Mouse (Mus musculus) ES-E14 (cell line): Measurements from ENCODE around the gene Trpv2. TPM values are rescaled to one million over a fixed set of nuclear protein-coding genes. Genes with fewer than 3 reads are reported as not detected.

Source experiments
- DNase-seq: peaks from one replicate; pipeline ENCODE4 v3.0.0-alpha.2; 2013; ENCODE audit warnings: low read depth, low spot score
- H3K27ac ChIP-seq: 2 replicates; pipeline ENCODE4 v1.5.1; 2012; ENCODE audit warnings: low read depth, mild to moderate bottlenecking, low read length, moderate library complexity, mixed read lengths; ENCODE audit not compliant: poor library complexity, insufficient read depth, severe bottlenecking
- H3K36me3 ChIP-seq: 2 replicates; pipeline ENCODE4 v1.6.1; 2012; ENCODE audit warnings: mild to moderate bottlenecking, low read length, moderate library complexity, mixed read lengths; ENCODE audit not compliant: control insufficient read depth, poor library complexity, insufficient read depth, severe bottlenecking
- H3K4me1 ChIP-seq, 2 experiments: fragments of 150-350 bp in 1 of 2; sonication (generic) in 1 of 2; 2 replicates each; pipeline ENCODE4 v1.6.1; 2012; ENCODE audit warnings: low read length in 2 of 2, mild to moderate bottlenecking in 1 of 2, mixed read lengths in 1 of 2; ENCODE audit not compliant: control insufficient read depth in 2 of 2, insufficient read depth in 2 of 2, poor library complexity in 1 of 2
- H3K4me3 ChIP-seq, 2 experiments: fragments of 150-350 bp in 1 of 2; sonication (generic) in 1 of 2; 2 replicates each; pipeline ENCODE4 v1.5.1; 2012; ENCODE audit warnings: low read length in 2 of 2, low read depth in 1 of 2, mild to moderate bottlenecking in 1 of 2, mixed read lengths in 1 of 2; ENCODE audit not compliant: insufficient read depth in 1 of 2, poor library complexity in 1 of 2, severe bottlenecking in 1 of 2
- H3K9ac ChIP-seq: 2 replicates; pipeline ENCODE4 v1.6.1; 2012; ENCODE audit warnings: low read depth, mild to moderate bottlenecking, low read length, mixed read lengths; ENCODE audit not compliant: poor library complexity, insufficient read depth, severe bottlenecking
- H3K9me3 ChIP-seq: fragments of 150-350 bp; sonication (generic); 2 replicates; pipeline ENCODE4 v1.6.1; 2012; ENCODE audit warnings: low read depth, mild to moderate bottlenecking, low read length; ENCODE audit not compliant: control insufficient read depth, insufficient read depth
- CHD2 ChIP-seq: IDR thresholded peaks from 2 replicates; pipeline ENCODE4 v1.6.1; 2014; ENCODE audit warnings: mild to moderate bottlenecking, low read depth, low read length, inconsistent platforms
- HCFC1 ChIP-seq: IDR thresholded peaks from 2 replicates; pipeline ENCODE4 v1.6.1; 2012; ENCODE audit warnings: low read length, inconsistent platforms, borderline replicate concordance; ENCODE audit not compliant: insufficient read depth
- MAFK ChIP-seq: IDR thresholded peaks from 2 replicates; pipeline ENCODE4 v1.6.1; 2014; ENCODE audit warnings: mild to moderate bottlenecking, low read depth, low read length, inconsistent platforms; ENCODE audit not compliant: insufficient read depth
- ZC3H11A ChIP-seq: IDR thresholded peaks from 2 replicates; pipeline ENCODE4 v1.6.1; 2012; ENCODE audit warnings: low read depth, mild to moderate bottlenecking, inconsistent platforms, low read length, borderline replicate concordance
- ZNF384 ChIP-seq: IDR thresholded peaks from 2 replicates; pipeline ENCODE4 v1.6.1; 2012; ENCODE audit warnings: low read depth, low read length, inconsistent platforms
- in situ Hi-C, 2 experiments: fragments of 600-800 bp; cut with MboI; formaldehyde crosslinking; loops; one replicate each; pipeline ENCODE4 v1.15.1; 2025; ENCODE audit warnings: low sequenced_read_pairs in 2 of 2, inconsistent platforms in 1 of 2; ENCODE audit not compliant: unreplicated experiment in 2 of 2
- total RNA-seq: library from RNA; depleted of rRNA; stranded (reverse); fragments of 300-350 nt; gene quantifications from 2 replicates; pipeline ENCODE4 v1.2.3, GENCODE M21; 2012

The Trpv2 gene
- total RNA-seq, 1 experiment, result 9.8 TPM

GRCm38 (mm10) chr11:62642023-62642844 lies 67.9 kb downstream of the Trpv2 start:
- no peaks in the 10 kb centered on the region; the same call in 1 of the 2 replicates for H3K36me3 ChIP-seq
- no peak overlapping the region for H3K9ac ChIP-seq
- in situ Hi-C loops, result no loop called here
- H3K9me3 ChIP-seq, result no peaks in the 10 kb centered on the region
- no peak for TF ChIP-seq ZNF384
- TF ChIP-seq ZC3H11A, result no peak
- TF ChIP-seq CHD2, result no peak
- TF ChIP-seq MAFK, result no peak
- no peak for TF ChIP-seq HCFC1
- DNase-seq, result no peak
- H3K4me3 ChIP-seq, result no peak overlapping the region
- peaks cover 15 to 36% of the 10 kb centered on the region in 2 experiments for H3K4me1 ChIP-seq
- H3K27ac ChIP-seq, result no peak overlapping the region

GRCm38 (mm10) chr11:62643011-62643631 lies 68.8 kb downstream of the Trpv2 start:
- Histone ChIP-seq H3K36me3 (no peaks in the 10 kb centered on the region; the same call in 1 of the 2 replicates), H3K27ac (no peak overlapping the region), H3K4me3 (no peak overlapping the region), H3K4me1 (peaks cover 18 to 33% of the 10 kb centered on the region in 2 experiments), H3K9me3 (no peaks in the 10 kb centered on the region), H3K9ac (no peak overlapping the region)
- DNase-seq, result no peak
- TF ChIP-seq MAFK (no peak), CHD2 (no peak), ZC3H11A (no peak), HCFC1 (no peak), ZNF384 (no peak)
- in situ Hi-C loops, result no loop called here

DNA sequence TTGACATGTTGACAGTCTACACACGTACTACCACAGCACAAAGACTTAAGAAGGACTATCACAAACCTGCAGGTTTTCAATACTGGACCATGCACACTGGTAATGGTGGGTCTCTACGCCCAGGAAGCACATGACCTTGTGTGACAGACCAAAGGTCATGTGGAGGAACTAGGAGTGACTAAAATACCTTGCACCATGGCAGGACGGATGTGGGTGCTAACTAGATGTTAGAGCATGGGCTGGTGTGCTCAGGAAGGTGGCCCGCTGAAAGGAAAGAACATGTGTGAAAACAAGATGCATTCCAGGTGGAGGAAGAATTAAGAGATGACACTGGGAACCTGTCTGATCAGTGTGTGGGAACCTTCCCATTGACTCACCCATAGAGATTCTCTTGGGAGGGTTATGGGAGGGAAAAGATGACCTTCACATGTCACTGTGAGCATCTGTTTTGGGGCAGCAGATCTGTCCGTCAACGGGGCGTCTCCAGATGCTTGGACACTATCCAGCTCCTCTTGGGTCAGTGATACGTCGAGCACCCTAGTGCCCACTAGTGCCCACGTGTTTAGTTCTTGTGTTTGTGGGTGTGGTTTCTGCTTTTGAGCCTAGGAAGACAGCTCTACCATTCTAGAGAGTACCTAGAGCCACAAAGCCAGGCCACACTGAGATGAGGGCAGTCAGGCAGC lies 69.5 kb downstream of the Trpv2 start:
- H3K9ac ChIP-seq, result no peak overlapping the region
- H3K27ac ChIP-seq, result no peak overlapping the region
- in situ Hi-C loops, result no loop called here
- H3K9me3 ChIP-seq, result no peaks in the 10 kb centered on the region
- no peaks in the 10 kb centered on the region; the same call in 1 of the 2 replicates for H3K36me3 ChIP-seq
- no peak for DNase-seq
- no peak overlapping the region for H3K4me3 ChIP-seq
- TF ChIP-seq HCFC1, result no peak
- TF ChIP-seq CHD2, result no peak
- TF ChIP-seq ZNF384, result no peak
- peaks cover 18 to 33% of the 10 kb centered on the region in 2 experiments for H3K4me1 ChIP-seq

- DNase-seq, result no peak
- Histone ChIP-seq H3K9ac (0 out of 2 replicates have a peak overlapping the region, but pooled peaks have one; percentile 7), H3K9me3 (no peaks in the 10 kb centered on the region), H3K4me1 (peaks cover 17 to 33% of the 10 kb centered on the region in 2 experiments), H3K4me3 (no peak overlapping the region), H3K27ac (peak overlapping the region; percentile 57), H3K36me3 (no peaks in the 10 kb centered on the region; the same call in 1 of the 2 replicates)
- in situ Hi-C loops, result no loop called here
- no peak for TF ChIP-seq MAFK
- no peak for TF ChIP-seq ZNF384
- TF ChIP-seq ZC3H11A, result no peak
- TF ChIP-seq CHD2, result no peak
- TF ChIP-seq HCFC1, result no peak
Measured at GRCm38 (mm10) chr11:62644602-62645336, 70.5 kb downstream of the Trpv2 start.
